Mouse (Mus musculus) embryonic facial prominence, embryonic 14.5 days (tissue): ENCODE measurements around the gene Sh3bp1. TPM values are rescaled to one million over a fixed set of nuclear protein-coding genes. Genes with fewer than 3 reads are reported as not detected.

Experiments used
- ATAC-seq: fragments of 200-750 bp; cut with Nextera tagmentation; 2 replicates; pipeline ENCODE4 v1.8.0; 2017; ENCODE audit warnings: low read depth, moderate number of reproducible peaks, moderate TSS enrichment
- DNase-seq: peaks from one replicate; pipeline ENCODE4 v3.0.0-alpha.2; 2015; ENCODE audit warnings: low spot score
- H3K27ac ChIP-seq: fragments of 300-500 bp; sonication (generic); replicated peaks from 2 replicates; pipeline ENCODE4 v1.5.1; 2014; ENCODE audit warnings: low read depth, mild to moderate bottlenecking, low read length, moderate library complexity
- H3K27me3 ChIP-seq: fragments of 300-500 bp; sonication (generic); replicated peaks from 2 replicates; pipeline ENCODE4 v1.6.1; 2014; ENCODE audit warnings: low read length; ENCODE audit not compliant: control insufficient read depth, insufficient read depth
- H3K36me3 ChIP-seq: fragments of 300-500 bp; sonication (generic); 2 replicates; pipeline ENCODE4 v1.6.1; 2014; ENCODE audit warnings: low read length, mixed read lengths; ENCODE audit not compliant: control insufficient read depth, insufficient read depth
- H3K4me1 ChIP-seq: fragments of 300-500 bp; sonication (generic); 2 replicates; pipeline ENCODE4 v1.6.1; 2014; ENCODE audit warnings: antibody characterized with exemption, low read length; ENCODE audit not compliant: control insufficient read depth, insufficient read depth
- H3K4me2 ChIP-seq: fragments of 300-500 bp; sonication (generic); 2 replicates; pipeline ENCODE4 v1.6.1; 2014; ENCODE audit warnings: low read depth, mild to moderate bottlenecking, low read length, moderate library complexity, mixed read lengths
- H3K4me3 ChIP-seq: fragments of 300-500 bp; sonication (generic); 2 replicates; pipeline ENCODE4 v1.5.1; 2014; ENCODE audit warnings: low read depth, mild to moderate bottlenecking, low read length
- H3K9ac ChIP-seq: fragments of 300-500 bp; sonication (generic); 2 replicates; pipeline ENCODE4 v1.6.1; 2014; ENCODE audit warnings: low read depth, mild to moderate bottlenecking, low read length, moderate library complexity, mixed read lengths
- H3K9me3 ChIP-seq: fragments of 300-500 bp; sonication (generic); 2 replicates; pipeline ENCODE4 v1.6.1; 2016; ENCODE audit warnings: low read length; ENCODE audit not compliant: control insufficient read depth
- WGBS: fragments of 180-500 bp; shearing (Covaris S2); extraction: QIAGEN DNeasy Blood & Tissue Kit; methylation state at CpG from one replicate; pipeline ENCODE4 v1.1.7; 2014; 5-methylcytosine and 5-hydroxymethylcytosine counted together
- polyA plus RNA-seq: library from polyadenylated mRNA; unstranded; fragments of >200 nt; fragmentation: Nextera tagmentation; extraction: Ambion mirVana; gene quantifications from 2 replicates; pipeline ENCODE4 v1.2.1, GENCODE M21; 2014

Gene Sh3bp1
- polyA plus RNA-seq, 1 experiment from 2014 or later, result 40.8 TPM

DNA sequence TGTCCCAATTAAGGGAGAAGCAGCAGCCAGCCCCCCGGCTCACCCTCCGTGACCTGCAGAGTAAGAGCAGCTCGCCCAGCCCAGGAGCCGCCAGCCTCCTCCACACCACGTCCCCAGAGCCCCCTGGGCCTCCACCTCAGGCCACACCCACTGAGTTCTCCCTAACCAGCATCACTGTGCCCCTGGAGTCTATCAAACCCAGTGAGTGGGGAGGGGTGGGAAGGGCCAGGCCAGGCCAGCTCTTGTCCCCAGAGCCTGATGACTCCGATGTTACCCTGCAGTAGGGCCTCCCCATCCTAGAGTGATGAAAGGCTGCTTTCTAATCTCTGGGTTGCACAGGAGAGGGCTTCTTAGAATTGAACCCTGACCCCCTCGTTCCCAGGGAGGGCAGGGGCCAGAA is 7.1 kb upstream of the Sh3bp1 start:
- Histone ChIP-seq H3K27ac (no peak overlapping the region), H3K4me1 (peaks cover 14% of the 10 kb centered on the region), H3K4me3 (no peak overlapping the region), H3K36me3 (peaks cover 69% of the 10 kb centered on the region), H3K4me2 (no peak overlapping the region), H3K9me3 (no peaks in the 10 kb centered on the region), H3K27me3 (no peaks in the 10 kb centered on the region), H3K9ac (no peak overlapping the region; the same call in 1 of the 2 replicates)
- ATAC-seq (no peak), DNase-seq (no peak)
- WGBS, result 73% methylated on average over 5 of the region's 7 CpGs

DNA sequence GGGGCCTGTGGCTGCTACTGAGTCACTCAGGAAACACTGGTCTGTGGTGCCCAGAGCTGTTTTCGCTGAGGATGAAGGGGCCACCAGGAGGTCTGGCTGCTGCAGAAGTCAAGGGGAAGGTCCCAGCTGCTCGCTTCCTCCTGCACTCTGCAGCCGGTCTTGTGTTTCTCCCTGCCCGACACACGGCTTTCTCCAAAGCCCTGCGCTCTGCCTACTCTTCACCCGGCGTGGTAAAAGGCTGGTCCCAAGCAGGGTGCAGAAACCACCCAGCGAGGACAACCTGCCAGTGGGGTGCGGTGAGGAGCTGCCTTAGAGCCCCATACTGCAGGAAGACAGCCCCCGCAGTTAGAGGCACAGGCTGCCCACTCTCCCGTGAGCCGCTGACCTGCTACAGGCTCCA is 4.8 kb upstream of the Sh3bp1 start:
- ATAC-seq (no peak), DNase-seq (no peak)
- H3K9ac ChIP-seq, result no peak overlapping the region
- WGBS, result 78% methylated on average over 12 of the region's 13 CpGs
- H3K4me3 ChIP-seq, result no peak overlapping the region
- H3K36me3 ChIP-seq, result peaks cover 50% of the 10 kb centered on the region
- peak overlapping the region; percentile 61 for H3K27ac ChIP-seq
- H3K27me3 ChIP-seq, result no peaks in the 10 kb centered on the region
- H3K4me1 ChIP-seq, result peaks cover 26% of the 10 kb centered on the region
- no peaks in the 10 kb centered on the region for H3K9me3 ChIP-seq
- H3K4me2 ChIP-seq, result no peak overlapping the region

- Histone ChIP-seq H3K4me2 (no peak overlapping the region), H3K27me3 (no peaks in the 10 kb centered on the region), H3K27ac (peak overlapping the region; percentile 55), H3K9ac (no peak overlapping the region), H3K9me3 (no peaks in the 10 kb centered on the region), H3K4me1 (peaks cover 27% of the 10 kb centered on the region), H3K4me3 (no peak overlapping the region), H3K36me3 (peaks cover 41% of the 10 kb centered on the region)
- no peak for ATAC-seq
- 86% methylated on average over 2 of the region's 2 CpGs for WGBS
- DNase-seq, result no peak
These were observed 3.8 kb upstream of the Sh3bp1 start for GRCm38 (mm10) chr15:78895741-78896140.

DNA sequence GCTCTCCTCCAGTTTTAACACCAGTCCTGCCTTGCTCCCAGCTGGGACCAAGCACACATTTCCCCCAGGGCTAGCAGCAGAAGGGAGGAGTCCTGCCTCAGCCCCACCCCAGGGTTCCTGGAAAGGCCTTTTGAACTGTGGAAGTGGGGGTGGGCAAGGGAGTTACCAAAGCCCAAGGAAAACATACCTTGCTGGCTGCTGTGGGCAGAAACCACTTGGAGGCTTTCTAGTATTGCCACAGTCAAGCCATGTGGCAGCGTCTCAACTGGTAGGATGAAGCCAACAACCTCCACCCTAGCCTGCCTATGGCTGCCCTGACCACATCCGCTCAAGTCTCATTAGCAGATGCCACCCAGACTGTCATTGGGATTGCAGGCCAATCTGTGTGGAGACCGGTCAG is 3.4 kb upstream of the Sh3bp1 start:
- peaks cover 37% of the 10 kb centered on the region for H3K36me3 ChIP-seq
- 90% methylated on average over 3 of the region's 3 CpGs for WGBS
- H3K27ac ChIP-seq, result peak overlapping the region; percentile 55
- no peak overlapping the region for H3K4me2 ChIP-seq
- no peaks in the 10 kb centered on the region for H3K27me3 ChIP-seq
- peaks cover 31% of the 10 kb centered on the region for H3K4me1 ChIP-seq
- no peak overlapping the region for H3K4me3 ChIP-seq
- H3K9me3 ChIP-seq, result no peaks in the 10 kb centered on the region
- ATAC-seq (no peak), DNase-seq (no peak)
- H3K9ac ChIP-seq, result no peak overlapping the region

DNA sequence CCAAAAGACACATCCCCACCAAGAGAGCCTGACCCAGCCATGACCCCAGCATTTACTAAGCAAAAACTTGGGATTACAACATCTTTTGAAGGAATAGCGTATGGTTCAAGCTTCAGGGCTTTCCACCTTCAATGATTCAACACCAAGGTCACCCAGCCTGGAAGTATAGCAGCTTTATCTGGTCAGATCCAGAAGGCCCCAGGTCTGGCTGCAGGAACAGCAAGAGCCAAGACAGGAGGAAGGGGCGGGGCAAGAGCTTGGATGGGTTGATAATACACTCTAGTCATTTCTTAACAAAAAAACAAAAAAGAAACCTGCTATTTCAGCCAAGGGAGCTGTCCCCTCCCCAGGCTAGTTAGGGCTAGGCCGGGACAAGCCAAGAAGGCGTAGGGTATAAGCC is 2.1 kb upstream of the Sh3bp1 start:
- DNase-seq, result no peak

DNA sequence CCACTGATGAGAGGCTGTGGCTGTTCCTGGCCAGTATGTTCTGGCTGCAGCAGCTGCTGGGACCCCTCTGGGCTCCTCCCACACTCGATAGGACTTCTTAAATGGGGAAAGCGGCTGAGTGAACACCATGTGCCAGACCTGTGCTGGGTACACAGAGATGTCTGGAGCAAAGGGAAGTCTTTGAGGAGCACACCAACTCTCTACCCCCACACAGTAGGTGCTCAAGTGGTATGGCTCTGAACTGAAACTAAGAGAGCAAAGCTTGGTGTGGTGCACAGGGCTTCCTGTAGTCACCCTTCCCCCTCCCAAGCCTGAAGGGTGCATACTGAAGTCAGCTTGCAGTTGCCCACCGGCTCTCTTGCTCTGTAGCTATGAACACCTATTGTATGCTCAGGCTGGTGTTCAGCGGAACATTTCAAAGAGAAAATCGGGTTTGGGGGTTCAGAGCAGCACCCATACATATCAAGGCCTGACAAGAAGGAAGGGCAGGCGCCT is 1.0 kb upstream of the Sh3bp1 start:
- H3K4me2 ChIP-seq, result peak overlapping the region; percentile 81
- WGBS, result 51% methylated on average over 6 of the region's 6 CpGs
- H3K9me3 ChIP-seq, result no peaks in the 10 kb centered on the region
- H3K27me3 ChIP-seq, result no peaks in the 10 kb centered on the region
- ATAC-seq (no peak), DNase-seq (no peak)
- H3K36me3 ChIP-seq, result peaks cover 30% of the 10 kb centered on the region; the same call in 1 of the 2 replicates
- peak overlapping the region; percentile 83; the same call in 1 of the 2 replicates for H3K9ac ChIP-seq
- peak overlapping the region; percentile 55; the same call in 1 of the 2 replicates for H3K27ac ChIP-seq
- peaks cover 34% of the 10 kb centered on the region for H3K4me1 ChIP-seq
- H3K4me3 ChIP-seq, result peak overlapping the region; percentile 80; the same call in 1 of the 2 replicates

More for the DNA sequence above, 2.1 kb upstream of the Sh3bp1 start:
- 80% methylated on average over 4 of the region's 4 CpGs for WGBS
- no peak overlapping the region for H3K9ac ChIP-seq
- H3K36me3 ChIP-seq, result peaks cover 30% of the 10 kb centered on the region
- no peaks in the 10 kb centered on the region for H3K27me3 ChIP-seq
- H3K4me2 ChIP-seq, result no peak overlapping the region
- H3K4me1 ChIP-seq, result peaks cover 34% of the 10 kb centered on the region
- no peaks in the 10 kb centered on the region for H3K9me3 ChIP-seq
- H3K27ac ChIP-seq, result no peak overlapping the region
- ATAC-seq, result no peak
- no peak overlapping the region for H3K4me3 ChIP-seq

- H3K4me2 ChIP-seq, result peak within 1 kb of the TSS; percentile 81
- H3K4me1 ChIP-seq, result peaks cover 31% of the 10 kb centered on the region
- peak within 1 kb of the TSS; percentile 83 for H3K9ac ChIP-seq
- H3K27me3 ChIP-seq, result no peaks in the 10 kb centered on the region
- ATAC-seq (no peak), DNase-seq (no peak)
- peaks cover 31% of the 10 kb centered on the region for H3K36me3 ChIP-seq
- WGBS, result 2% methylated on average over 17 of the region's 20 CpGs
- H3K4me3 ChIP-seq, result peak within 1 kb of the TSS; percentile 80
- no peaks in the 10 kb centered on the region for H3K9me3 ChIP-seq
- peak within 1 kb of the TSS; percentile 77 for H3K27ac ChIP-seq
These were observed 194 bp upstream of the Sh3bp1 start, which contains the start of gene Gm49510 for GRCm38 (mm10) chr15:78899409-78899739. Gm49510 (plus strand) TSS chr15:78899667.

GRCm38 (mm10) chr15:78900585-78901421 is 1.2 kb downstream of the Sh3bp1 start:
- Histone ChIP-seq H3K9ac (peak overlapping the region; percentile 83), H3K4me1 (peaks cover 28% of the 10 kb centered on the region), H3K36me3 (peaks cover 39% of the 10 kb centered on the region), H3K4me2 (peak overlapping the region; percentile 81), H3K9me3 (no peaks in the 10 kb centered on the region), H3K4me3 (peak overlapping the region; percentile 80), H3K27ac (peak overlapping the region; percentile 77), H3K27me3 (no peaks in the 10 kb centered on the region)
- ATAC-seq, result peak; percentile 13; the same call in 1 of the 2 replicates
- DNase-seq, result peak; percentile 58
- 12% methylated on average over 18 of the region's 18 CpGs for WGBS
